Mouse (Mus musculus): ENCODE data around the gene Ankrd65. TPM values are rescaled to one million over a fixed set of nuclear protein-coding genes. Genes with fewer than 3 reads are reported as not detected.
"Not testable (repeated sequence)": the region's sequence is repeated elsewhere in the genome, so short reads cannot be mapped to it uniquely, and the experiment has no call there.

Ankrd65 gene
- polyA plus RNA-seq (2014; fragmentation: Nextera tagmentation; extraction: Ambion mirVana) = 0.40 and 0.43 TPM in 2 replicates

DNA sequence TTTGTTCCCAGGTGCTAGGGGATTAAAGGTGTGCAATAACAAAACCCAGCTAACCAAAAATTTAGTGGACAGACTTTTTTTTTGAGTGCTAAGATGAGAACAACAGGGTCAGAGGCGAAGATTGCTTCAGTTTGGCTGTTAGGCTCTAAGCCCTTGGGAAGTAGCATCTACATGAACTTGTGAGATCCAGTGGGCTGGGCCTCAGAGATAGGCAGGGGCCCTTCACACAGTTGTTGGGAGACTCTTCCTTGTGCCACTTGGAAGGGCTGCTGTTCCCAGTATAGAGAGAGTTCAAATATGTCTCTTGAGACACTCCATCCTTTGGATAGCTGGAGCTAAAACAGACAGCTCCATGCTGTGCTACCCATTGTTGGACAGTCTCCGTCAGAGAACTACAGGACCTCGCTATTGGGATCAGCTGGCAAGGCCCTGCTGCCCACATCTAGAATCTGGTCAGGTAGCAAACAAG, at the start of gene Ankrd65:
Ankrd65 (plus strand) TSS at position 419 of the 469 bp plus-strand sequence.
- no peaks in the 10 kb centered on the region for H3K36me3 ChIP-seq (ENCODE audit: control insufficient read depth, insufficient read depth, low read length)
- 89% methylated on average over 3 of the region's 3 CpGs for WGBS
- no peaks in the 10 kb centered on the region for H3K4me1 ChIP-seq (ENCODE audit: control insufficient read depth, insufficient read depth, low read length)
- H3K27me3 ChIP-seq (ENCODE audit: control insufficient read depth, insufficient read depth, low read length) = no peaks in the 10 kb centered on the region
- ATAC-seq (ENCODE audit: low FRiP score, low TSS enrichment) = no peak
- no peak within 1 kb of the TSS for H3K9ac ChIP-seq (ENCODE audit: low read depth, low read length)
- H3K4me2 ChIP-seq (replicated peaks; ENCODE audit: low read depth, low read length) = no peak within 1 kb of the TSS
- H3K9me3 ChIP-seq (ENCODE audit: control insufficient read depth, low read length) = no peaks in the 10 kb centered on the region
- H3K27ac ChIP-seq (ENCODE audit: low read depth, low read length) = no peak within 1 kb of the TSS
- no peak within 1 kb of the TSS for H3K4me3 ChIP-seq (ENCODE audit: low read length)

DNA sequence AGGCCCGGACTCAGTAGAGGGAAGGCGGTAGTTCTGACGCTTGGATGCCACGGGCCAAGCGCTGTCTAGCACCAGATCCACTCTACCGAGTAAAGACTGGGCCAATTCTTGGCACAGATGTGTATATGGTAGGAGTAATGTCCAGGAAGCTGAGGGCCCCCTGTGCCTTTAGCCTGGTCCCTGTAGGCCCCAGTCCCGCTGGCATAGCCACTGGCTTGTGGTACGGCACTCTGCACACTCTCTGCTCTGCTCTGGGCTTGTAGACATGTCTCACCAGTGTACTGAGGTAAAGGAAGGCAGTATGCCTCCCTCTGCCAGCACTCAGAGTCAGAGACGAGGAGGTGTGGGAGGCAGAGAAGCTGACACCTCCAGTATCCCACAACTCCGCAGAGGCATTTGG, 49.6 kb upstream of the Ankrd65 start:
- not testable (repeated sequence) for H3K4me1 ChIP-seq (ENCODE audit: control insufficient read depth, insufficient read depth, low read length); H3K27ac ChIP-seq (ENCODE audit: low read depth, low read length); H3K4me3 ChIP-seq (ENCODE audit: low read length); H3K9ac ChIP-seq (ENCODE audit: low read depth, low read length); H3K27me3 ChIP-seq (ENCODE audit: control insufficient read depth, insufficient read depth, low read length); H3K9me3 ChIP-seq (ENCODE audit: control insufficient read depth, low read length); ATAC-seq (ENCODE audit: low FRiP score, low TSS enrichment); H3K4me2 ChIP-seq (replicated peaks; ENCODE audit: low read depth, low read length)
- WGBS = 82% methylated on average over 10 of the region's 10 CpGs
- H3K36me3 ChIP-seq (ENCODE audit: control insufficient read depth, insufficient read depth, low read length) = peaks cover 68% of the 10 kb centered on the region

DNA sequence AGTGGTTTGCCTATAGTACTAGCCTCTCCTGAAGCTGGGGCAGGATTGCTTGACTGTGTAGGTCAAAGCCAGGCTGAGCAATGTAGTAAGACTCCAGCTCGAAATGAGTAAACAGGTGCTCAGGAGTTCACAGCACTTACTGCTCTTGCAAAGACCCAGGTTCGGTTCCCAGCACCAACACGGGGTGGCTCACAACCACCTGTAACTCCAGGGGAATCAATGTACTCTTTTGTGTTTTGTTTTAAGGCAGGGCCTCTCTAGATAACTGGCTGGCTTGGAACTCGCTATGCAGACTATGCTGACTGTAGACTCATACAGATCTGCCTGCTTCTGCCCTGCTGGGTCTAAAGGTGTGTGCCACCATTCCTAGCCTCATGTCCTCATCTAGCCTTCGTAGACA, 47.6 kb upstream of the Ankrd65 start:
- Histone ChIP-seq H3K4me3 (ENCODE audit: low read length) (no peak overlapping the region), H3K36me3 (ENCODE audit: control insufficient read depth, insufficient read depth, low read length) (peaks cover 84% of the 10 kb centered on the region), H3K4me1 (ENCODE audit: control insufficient read depth, insufficient read depth, low read length) (no peaks in the 10 kb centered on the region), H3K9ac (ENCODE audit: low read depth, low read length) (no peak overlapping the region), H3K27ac (ENCODE audit: low read depth, low read length) (no peak overlapping the region), H3K27me3 (ENCODE audit: control insufficient read depth, insufficient read depth, low read length) (no peaks in the 10 kb centered on the region), H3K4me2 (replicated peaks; ENCODE audit: low read depth, low read length) (no peak overlapping the region), H3K9me3 (ENCODE audit: control insufficient read depth, low read length) (no peaks in the 10 kb centered on the region)
- 96% methylated on average over 5 of the region's 5 CpGs for WGBS
- ATAC-seq (ENCODE audit: low FRiP score, low TSS enrichment) = no peak

DNA sequence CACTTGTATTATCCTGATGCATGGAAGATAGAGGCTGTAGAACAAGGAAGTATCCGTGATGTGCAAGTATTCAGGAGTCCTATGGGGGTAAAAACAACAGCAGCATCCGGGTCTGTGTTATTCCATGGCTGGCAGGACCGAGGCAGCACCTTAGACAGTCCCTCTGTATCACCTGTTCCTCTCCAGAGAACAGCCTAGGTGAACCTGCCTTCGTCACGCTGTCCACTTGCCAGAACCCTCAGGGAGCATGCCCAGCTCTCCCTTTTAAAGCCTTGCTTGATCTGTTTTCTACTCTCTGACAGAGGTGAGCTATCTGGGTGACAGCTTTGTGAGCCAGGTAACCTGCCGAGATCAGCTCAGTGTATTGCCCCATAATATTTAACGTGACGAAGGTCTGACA, 45.8 kb upstream of the Ankrd65 start:
- Histone ChIP-seq H3K4me1 (ENCODE audit: control insufficient read depth, insufficient read depth, low read length) (no peaks in the 10 kb centered on the region), H3K4me2 (replicated peaks; ENCODE audit: low read depth, low read length) (no peak overlapping the region), H3K4me3 (ENCODE audit: low read length) (no peak overlapping the region), H3K27ac (ENCODE audit: low read depth, low read length) (no peak overlapping the region), H3K27me3 (ENCODE audit: control insufficient read depth, insufficient read depth, low read length) (no peaks in the 10 kb centered on the region), H3K9ac (ENCODE audit: low read depth, low read length) (no peak overlapping the region), H3K9me3 (ENCODE audit: control insufficient read depth, low read length) (no peaks in the 10 kb centered on the region), H3K36me3 (ENCODE audit: control insufficient read depth, insufficient read depth, low read length) (peaks cover 99% of the 10 kb centered on the region)
- ATAC-seq (ENCODE audit: low FRiP score, low TSS enrichment) = no peak
- WGBS = 89% methylated on average over 8 of the region's 8 CpGs

DNA sequence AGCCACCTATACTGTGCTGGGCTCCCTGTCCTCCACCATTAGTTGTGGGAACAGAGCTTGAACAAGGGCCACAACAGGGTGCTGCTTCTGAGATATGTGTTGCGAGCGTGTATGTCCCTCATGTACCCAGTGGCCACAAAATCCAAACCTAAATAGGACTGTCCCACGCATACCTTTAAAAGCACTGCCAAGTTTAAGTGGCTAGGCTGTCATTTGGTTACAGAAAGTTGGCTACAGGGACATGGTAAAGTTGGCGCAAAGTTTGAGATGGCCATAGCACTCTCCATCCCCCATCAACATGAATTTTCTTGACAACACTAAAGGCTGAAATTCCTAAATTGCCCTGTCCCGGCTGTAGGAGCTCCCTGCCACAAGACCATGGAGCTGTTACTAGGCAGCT, 45.1 kb upstream of the Ankrd65 start:
- H3K36me3 ChIP-seq (ENCODE audit: control insufficient read depth, insufficient read depth, low read length) = peaks cover 99% of the 10 kb centered on the region
- no peak overlapping the region for H3K27ac ChIP-seq (ENCODE audit: low read depth, low read length)
- no peaks in the 10 kb centered on the region for H3K4me1 ChIP-seq (ENCODE audit: control insufficient read depth, insufficient read depth, low read length)
- H3K27me3 ChIP-seq (ENCODE audit: control insufficient read depth, insufficient read depth, low read length) = no peaks in the 10 kb centered on the region
- no peak overlapping the region for H3K9ac ChIP-seq (ENCODE audit: low read depth, low read length)
- ATAC-seq (ENCODE audit: low FRiP score, low TSS enrichment) = no peak
- no peaks in the 10 kb centered on the region for H3K9me3 ChIP-seq (ENCODE audit: control insufficient read depth, low read length)
- no peak overlapping the region for H3K4me2 ChIP-seq (replicated peaks; ENCODE audit: low read depth, low read length)
- 92% methylated on average over 5 of the region's 5 CpGs for WGBS
- H3K4me3 ChIP-seq (ENCODE audit: low read length) = no peak overlapping the region

DNA sequence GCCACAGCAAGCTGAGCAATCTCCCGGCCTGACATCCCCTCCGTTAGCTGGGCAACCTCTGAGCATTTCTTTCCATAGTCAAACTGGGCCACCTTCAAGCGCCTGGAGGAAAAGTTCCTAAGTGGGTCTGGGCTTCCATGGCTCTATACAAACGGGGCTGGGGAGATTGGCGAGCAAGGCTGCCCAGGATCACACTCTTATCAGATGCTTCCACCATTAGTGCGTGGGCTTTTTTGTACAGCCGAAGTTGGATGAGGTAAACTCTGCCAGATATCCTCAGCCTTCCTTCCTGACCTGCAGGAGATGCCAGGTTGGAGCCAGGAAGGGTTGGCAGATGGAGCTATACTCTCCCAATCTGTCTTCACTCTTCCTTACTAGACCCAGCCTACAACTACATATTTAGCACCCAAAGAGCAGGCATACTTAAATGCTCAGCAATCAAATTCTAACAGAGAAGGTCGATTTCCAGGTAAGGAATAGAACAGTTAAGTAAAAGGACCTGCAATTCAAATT, 44.1 kb upstream of the Ankrd65 start:
- Histone ChIP-seq H3K9me3 (ENCODE audit: control insufficient read depth, low read length) (no peaks in the 10 kb centered on the region), H3K4me1 (ENCODE audit: control insufficient read depth, insufficient read depth, low read length) (no peaks in the 10 kb centered on the region), H3K36me3 (ENCODE audit: control insufficient read depth, insufficient read depth, low read length) (peaks cover 99% of the 10 kb centered on the region), H3K9ac (ENCODE audit: low read depth, low read length) (no peak overlapping the region), H3K4me3 (ENCODE audit: low read length) (no peak overlapping the region), H3K27me3 (ENCODE audit: control insufficient read depth, insufficient read depth, low read length) (no peaks in the 10 kb centered on the region), H3K4me2 (replicated peaks; ENCODE audit: low read depth, low read length) (no peak overlapping the region), H3K27ac (ENCODE audit: low read depth, low read length) (no peak overlapping the region)
- WGBS = 92% methylated on average over 8 of the region's 8 CpGs
- ATAC-seq (ENCODE audit: low FRiP score, low TSS enrichment) = no peak

DNA sequence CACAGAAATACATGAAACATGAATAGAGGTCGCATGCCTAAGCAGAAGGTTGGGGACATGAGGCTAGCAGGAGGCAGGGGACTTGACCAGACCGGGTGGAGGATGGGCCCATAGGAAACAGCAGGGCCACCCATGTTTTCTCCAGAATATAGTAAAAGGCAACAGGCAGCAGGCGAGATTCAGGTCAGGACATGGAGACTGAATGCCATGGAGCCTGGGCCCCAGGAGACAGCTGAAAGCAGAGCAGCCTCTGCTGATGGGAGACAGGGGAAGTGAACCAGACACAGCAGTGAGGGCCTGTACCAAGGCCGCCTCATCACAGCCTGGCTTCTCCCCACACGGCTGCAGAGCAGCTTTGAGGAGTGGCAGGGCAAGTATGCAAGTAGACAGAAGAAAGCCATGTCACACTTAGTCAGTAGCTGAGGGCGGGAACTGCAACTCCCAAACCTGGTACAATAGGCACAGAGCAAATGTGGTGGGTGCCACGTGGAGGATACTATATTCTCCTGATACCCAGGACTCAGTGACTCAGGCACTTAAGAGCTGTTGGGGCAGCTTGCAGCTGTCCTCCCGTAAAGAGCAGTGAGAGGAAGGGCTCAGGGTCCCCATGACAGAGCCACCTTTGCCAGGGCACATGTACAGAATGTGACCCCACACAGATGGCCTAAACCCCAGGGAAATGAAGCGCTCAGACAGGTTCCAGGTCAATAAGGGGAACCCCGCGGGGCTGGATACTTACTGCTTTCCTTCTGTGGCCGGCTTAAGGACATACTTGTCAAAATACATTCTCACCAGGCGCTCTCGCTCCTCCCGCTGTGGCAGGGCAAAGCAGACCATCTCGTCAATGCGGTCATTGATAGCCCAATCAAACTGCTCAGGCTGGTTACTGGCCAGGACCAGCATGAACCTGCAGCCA, 43.4 kb upstream of the Ankrd65 start:
- no peaks in the 10 kb centered on the region for H3K4me1 ChIP-seq (ENCODE audit: control insufficient read depth, insufficient read depth, low read length)
- WGBS = 90% methylated on average over 17 of the region's 17 CpGs
- H3K27ac ChIP-seq (ENCODE audit: low read depth, low read length) = no peak overlapping the region
- ATAC-seq (ENCODE audit: low FRiP score, low TSS enrichment) = no peak
- no peak overlapping the region for H3K4me2 ChIP-seq (replicated peaks; ENCODE audit: low read depth, low read length)
- H3K9ac ChIP-seq (ENCODE audit: low read depth, low read length) = no peak overlapping the region
- H3K36me3 ChIP-seq (ENCODE audit: control insufficient read depth, insufficient read depth, low read length) = peaks cover 99% of the 10 kb centered on the region
- no peaks in the 10 kb centered on the region for H3K27me3 ChIP-seq (ENCODE audit: control insufficient read depth, insufficient read depth, low read length)
- no peaks in the 10 kb centered on the region for H3K9me3 ChIP-seq (ENCODE audit: control insufficient read depth, low read length)
- H3K4me3 ChIP-seq (ENCODE audit: low read length) = no peak overlapping the region

DNA sequence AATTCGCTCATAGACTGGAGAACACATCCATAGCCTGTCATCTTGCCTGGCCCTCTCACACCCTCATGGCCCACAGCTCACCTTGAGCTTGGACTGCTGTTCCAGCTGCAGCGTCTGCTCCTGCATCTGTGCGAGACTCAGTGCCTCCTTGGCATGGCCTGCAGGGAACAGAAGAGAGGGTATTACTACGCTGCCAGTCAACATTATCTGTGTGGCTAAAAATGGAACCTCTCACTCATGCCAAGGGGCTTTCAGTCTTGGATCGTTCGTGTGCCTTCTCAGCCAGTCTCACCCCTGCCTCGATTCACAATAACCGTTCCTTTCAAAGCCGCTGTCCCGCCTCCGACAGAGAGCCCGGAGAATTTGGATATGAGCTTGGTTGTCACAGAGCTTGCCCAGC, 33.2 kb upstream of the Ankrd65 start:
- peaks cover 48% of the 10 kb centered on the region for H3K36me3 ChIP-seq (ENCODE audit: control insufficient read depth, insufficient read depth, low read length)
- WGBS = 96% methylated on average over 12 of the region's 12 CpGs

More for the DNA sequence above, 33.2 kb upstream of the Ankrd65 start:
- Histone ChIP-seq H3K4me2 (replicated peaks; ENCODE audit: low read depth, low read length) (no peak overlapping the region), H3K4me1 (ENCODE audit: control insufficient read depth, insufficient read depth, low read length) (peaks cover 8% of the 10 kb centered on the region), H3K27ac (ENCODE audit: low read depth, low read length) (no peak overlapping the region), H3K27me3 (ENCODE audit: control insufficient read depth, insufficient read depth, low read length) (no peaks in the 10 kb centered on the region), H3K4me3 (ENCODE audit: low read length) (no peak overlapping the region), H3K9ac (ENCODE audit: low read depth, low read length) (no peak overlapping the region), H3K9me3 (ENCODE audit: control insufficient read depth, low read length) (no peaks in the 10 kb centered on the region)
- ATAC-seq (ENCODE audit: low FRiP score, low TSS enrichment) = no peak

Data from kidney, embryonic 14.5 days (tissue).